Mouse (Mus musculus) embryonic fibroblast, embryonic 13.5 days (primary cell): Measurements from ENCODE around the gene S100pbp. TPM values are rescaled to one million over a fixed set of nuclear protein-coding genes. Genes with fewer than 3 reads are reported as not detected.

Experiments used
- H3K27ac ChIP-seq: 2 replicates; pipeline ENCODE4 v1.5.1; 2012; ENCODE audit warnings: low read length, control low read depth, inconsistent platforms; ENCODE audit not compliant: insufficient read depth
- H3K4me1 ChIP-seq: 2 replicates; pipeline ENCODE4 v1.6.1; 2011; ENCODE audit warnings: low read length; ENCODE audit not compliant: control insufficient read depth, insufficient read depth
- H3K4me3 ChIP-seq: 2 replicates; pipeline ENCODE4 v1.5.1; 2011; ENCODE audit warnings: mild to moderate bottlenecking, control low read depth, low read length; ENCODE audit not compliant: insufficient read depth
- CTCF ChIP-seq: IDR thresholded peaks from 2 replicates; pipeline ENCODE4 v1.5.1; 2011; ENCODE audit warnings: mild to moderate bottlenecking, control low read depth, low read length, moderate library complexity, borderline replicate concordance; ENCODE audit not compliant: insufficient read depth
- POLR2A ChIP-seq: IDR thresholded peaks from 2 replicates; pipeline ENCODE4 v1.6.1; 2011; ENCODE audit warnings: low read depth, mild to moderate bottlenecking, control low read depth, low read length, moderate library complexity
- polyA plus RNA-seq: library from polyadenylated mRNA; stranded (reverse); fragments of >200 nt; gene quantifications from 2 replicates; pipeline ENCODE4 v1.2.4, GENCODE M21; 2011; ENCODE audit warnings: low read depth; ENCODE audit not compliant: missing spikeins, insufficient read length

S100pbp gene
- polyA plus RNA-seq, 1 experiment, result 65.4 TPM

- TF ChIP-seq POLR2A (no peak), CTCF (no peak)
- no peaks in the 10 kb centered on the region for H3K4me1 ChIP-seq
- no peak overlapping the region for H3K4me3 ChIP-seq
- no peak overlapping the region for H3K27ac ChIP-seq
These were observed 72.8 kb downstream of the S100pbp start for GRCm38 (mm10) chr4:129116703-129117102.

- H3K4me1 ChIP-seq, result no peaks in the 10 kb centered on the region
- no peak overlapping the region for H3K27ac ChIP-seq
- TF ChIP-seq CTCF (peak; percentile 96), POLR2A (no peak)
- no peak overlapping the region for H3K4me3 ChIP-seq
These were observed 76.2 kb downstream of the S100pbp start for GRCm38 (mm10) chr4:129113083-129113988.

DNA sequence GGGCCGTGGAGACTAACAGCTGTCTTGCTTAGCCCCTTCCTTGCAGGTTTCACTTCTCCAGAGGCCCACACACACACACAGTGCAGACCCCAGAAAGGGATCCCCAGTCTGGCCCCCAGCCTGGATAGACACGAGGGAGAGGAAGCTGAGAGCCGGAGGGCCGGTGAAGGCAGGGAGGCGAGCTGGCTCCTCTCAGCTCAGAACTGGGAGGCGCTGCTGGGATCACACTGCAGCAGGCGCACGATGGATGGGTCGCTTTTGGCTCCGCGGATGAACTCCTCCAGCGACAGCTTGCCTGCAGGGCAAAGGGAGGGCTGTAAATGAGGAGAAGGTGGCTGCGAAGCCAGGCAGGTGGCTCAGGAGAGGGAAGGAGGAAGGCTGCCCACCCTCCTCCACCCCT lies 77.3 kb downstream of the S100pbp start:
- Histone ChIP-seq H3K4me1 (no peaks in the 10 kb centered on the region), H3K4me3 (no peak overlapping the region), H3K27ac (no peak overlapping the region)
- no peak for TF ChIP-seq CTCF
- TF ChIP-seq POLR2A, result no peak

GRCm38 (mm10) chr4:129111350-129111749 lies 78.2 kb downstream of the S100pbp start:
- Histone ChIP-seq H3K27ac (no peak overlapping the region), H3K4me1 (no peaks in the 10 kb centered on the region), H3K4me3 (no peak overlapping the region)
- 0 out of 2 replicates have a peak, but pooled peaks have one; percentile 8 for TF ChIP-seq CTCF
- no peak for TF ChIP-seq POLR2A

GRCm38 (mm10) chr4:129110804-129111203 lies 78.7 kb downstream of the S100pbp start:
- no peak overlapping the region for H3K4me3 ChIP-seq
- no peak for TF ChIP-seq CTCF
- no peak for TF ChIP-seq POLR2A
- H3K4me1 ChIP-seq, result no peaks in the 10 kb centered on the region
- H3K27ac ChIP-seq, result no peak overlapping the region

GRCm38 (mm10) chr4:129108624-129109023 lies 80.9 kb downstream of the S100pbp start:
- Histone ChIP-seq H3K4me1 (no peaks in the 10 kb centered on the region), H3K27ac (no peak overlapping the region), H3K4me3 (no peak overlapping the region)
- no peak for TF ChIP-seq CTCF
- no peak for TF ChIP-seq POLR2A

DNA sequence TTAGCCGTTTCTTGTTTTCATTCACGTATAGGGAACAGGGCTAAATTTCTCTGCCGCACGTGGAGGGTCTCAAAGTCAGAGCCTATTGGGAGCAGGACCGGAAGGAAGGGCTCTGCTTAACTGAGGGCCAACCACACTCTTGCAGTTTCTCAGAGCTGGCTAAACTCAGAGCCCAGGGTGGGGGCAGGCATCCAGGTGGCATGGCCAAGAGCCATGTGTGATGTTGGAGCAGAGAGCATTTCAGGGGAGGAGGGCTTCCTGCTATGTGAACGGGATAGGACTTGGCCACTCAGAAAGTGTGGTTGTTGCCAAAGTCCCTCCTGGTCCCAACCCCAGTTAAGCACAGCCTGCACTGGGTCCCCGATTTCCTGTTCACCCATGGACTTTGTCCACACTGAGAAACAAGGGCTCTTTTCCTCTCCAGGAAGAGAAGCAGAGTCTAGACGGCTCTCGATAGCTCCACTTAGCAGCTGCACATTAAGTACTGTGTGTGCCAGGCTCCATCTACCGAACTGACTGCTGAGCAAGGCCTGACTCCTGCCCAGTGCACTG lies 82.1 kb downstream of the S100pbp start:
- Histone ChIP-seq H3K4me1 (no peaks in the 10 kb centered on the region), H3K27ac (no peak overlapping the region), H3K4me3 (no peak overlapping the region)
- TF ChIP-seq CTCF, result no peak
- no peak for TF ChIP-seq POLR2A

- no peak overlapping the region for H3K27ac ChIP-seq
- H3K4me3 ChIP-seq, result no peak overlapping the region
- TF ChIP-seq CTCF, result no peak
- TF ChIP-seq POLR2A, result no peak
- H3K4me1 ChIP-seq, result no peaks in the 10 kb centered on the region
These were observed 83.5 kb downstream of the S100pbp start for GRCm38 (mm10) chr4:129106073-129106472.

- no peaks in the 10 kb centered on the region for H3K4me1 ChIP-seq
- H3K4me3 ChIP-seq, result no peak within 1 kb of the TSS
- no peak within 1 kb of the TSS for H3K27ac ChIP-seq
- TF ChIP-seq POLR2A, result no peak
- TF ChIP-seq CTCF, result no peak
These were observed 84.2 kb downstream of the S100pbp start, which contains the start of gene Tmem54 for GRCm38 (mm10) chr4:129105356-129105755. Tmem54 (plus strand) TSS chr4:129105548.
